Mouse (Mus musculus) intestine, embryonic 16.5 days (tissue): ENCODE measurements around the gene Arhgef33. TPM values are rescaled to one million over a fixed set of nuclear protein-coding genes. Genes with fewer than 3 reads are reported as not detected.
A peak's percentile ranks its signal among the peaks of the same experiment; 100 is the strongest.
"Not testable (repeated sequence)": the region's sequence is repeated elsewhere in the genome, so short reads cannot be mapped to it uniquely, and the experiment has no call there.

Source experiments
- ATAC-seq: fragments of 200-750 bp; cut with Nextera tagmentation; 2 replicates; pipeline ENCODE4 v1.8.0; 2017; ENCODE audit warnings: moderate TSS enrichment, moderate library complexity
- H3K27ac ChIP-seq: fragments of 300-500 bp; sonication (generic); 2 replicates; pipeline ENCODE4 v1.5.1; 2014; ENCODE audit warnings: mild to moderate bottlenecking, low read length
- H3K27me3 ChIP-seq: fragments of 300-500 bp; sonication (generic); replicated peaks from 2 replicates; pipeline ENCODE4 v1.6.1; 2014; ENCODE audit warnings: low read length, control low read depth, mixed read lengths; ENCODE audit not compliant: control insufficient read depth, insufficient read depth
- H3K36me3 ChIP-seq: fragments of 300-500 bp; sonication (generic); 2 replicates; pipeline ENCODE4 v1.6.1; 2014; ENCODE audit warnings: low read length, control low read depth; ENCODE audit not compliant: control insufficient read depth, insufficient read depth
- H3K4me1 ChIP-seq: fragments of 300-500 bp; sonication (generic); 2 replicates; pipeline ENCODE4 v1.6.1; 2014; ENCODE audit warnings: low read length, control low read depth, mixed read lengths; ENCODE audit not compliant: control insufficient read depth, insufficient read depth
- H3K4me2 ChIP-seq: fragments of 300-500 bp; sonication (generic); 2 replicates; pipeline ENCODE4 v1.6.1; 2014; ENCODE audit warnings: low read depth, low read length, control low read depth
- H3K4me3 ChIP-seq: fragments of 300-500 bp; sonication (generic); 2 replicates; pipeline ENCODE4 v1.5.1; 2014; ENCODE audit warnings: mild to moderate bottlenecking, low read length
- H3K9ac ChIP-seq: fragments of 300-500 bp; sonication (generic); 2 replicates; pipeline ENCODE4 v1.6.1; 2014; ENCODE audit warnings: low read depth, low read length
- H3K9me3 ChIP-seq: fragments of 300-500 bp; sonication (generic); 2 replicates; pipeline ENCODE4 v1.6.1; 2016; ENCODE audit warnings: low read length, control low read depth; ENCODE audit not compliant: control insufficient read depth
- whole genome bisulfite sequencing: fragments of 180-500 bp; shearing (Covaris S2); extraction: QIAGEN DNeasy Blood & Tissue Kit; methylation state at CpG from one replicate; pipeline ENCODE4 v1.1.7; 2014; 5-methylcytosine and 5-hydroxymethylcytosine counted together
- polyA plus RNA-seq: library from polyadenylated mRNA; unstranded; fragments of >200 nt; fragmentation: Nextera tagmentation; extraction: Ambion mirVana; gene quantifications from 2 replicates; pipeline ENCODE4 v1.2.1, GENCODE M21; 2015

The Arhgef33 gene
- 0.33 and 0.94 TPM in 2 replicates for polyA plus RNA-seq

GRCm38 (mm10) chr17:80307251-80307650, at the start of gene Arhgef33:
Arhgef33 (plus strand) TSS chr17:80307407.
- no peaks in the 10 kb centered on the region for H3K4me1 ChIP-seq
- no peaks in the 10 kb centered on the region for H3K9me3 ChIP-seq
- H3K9ac ChIP-seq: no peak within 1 kb of the TSS
- H3K4me3 ChIP-seq: no peak within 1 kb of the TSS
- H3K4me2 ChIP-seq: no peak within 1 kb of the TSS
- no peak for ATAC-seq
- 91% methylated on average over 1 of the region's 1 CpGs for WGBS
- no peaks in the 10 kb centered on the region for H3K36me3 ChIP-seq
- no peaks in the 10 kb centered on the region for H3K27me3 ChIP-seq
- no peak within 1 kb of the TSS for H3K27ac ChIP-seq

DNA sequence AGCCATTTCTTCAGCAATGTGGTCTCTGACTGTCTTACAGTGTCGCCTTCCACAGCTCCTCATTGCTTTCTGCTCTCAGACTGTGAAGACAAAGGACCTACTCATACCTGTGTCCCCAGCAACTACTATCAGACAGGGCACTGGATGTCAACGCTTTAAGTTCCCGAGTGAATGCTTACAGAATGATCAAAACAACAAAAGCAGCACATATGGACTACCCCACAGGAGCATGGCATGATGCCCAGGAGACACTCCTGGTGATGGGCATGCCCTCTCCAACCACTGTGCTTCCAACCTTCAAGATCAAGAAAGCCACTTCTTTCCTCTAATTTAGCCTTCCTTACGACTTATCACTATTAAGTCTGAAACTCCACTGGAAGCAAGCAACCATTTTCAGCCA, 40.1 kb upstream of the Arhgef33 start:
- peaks cover 13% of the 10 kb centered on the region; the same call in 1 of the 2 replicates for H3K36me3 ChIP-seq
- no peaks in the 10 kb centered on the region for H3K4me1 ChIP-seq
- no peak overlapping the region for H3K4me3 ChIP-seq
- 0 out of 2 replicates have a peak, but pooled peaks cover 2% of the 10 kb centered on the region for H3K9me3 ChIP-seq
- no peak for ATAC-seq
- H3K9ac ChIP-seq: no peak overlapping the region
- H3K27me3 ChIP-seq: no peaks in the 10 kb centered on the region
- WGBS: 88% methylated on average over 4 of the region's 4 CpGs
- no peak overlapping the region for H3K27ac ChIP-seq
- H3K4me2 ChIP-seq: no peak overlapping the region

- WGBS: 93% methylated on average over 3 of the region's 3 CpGs
Measured at GRCm38 (mm10) chr17:80268151-80268550, 39.1 kb upstream of the Arhgef33 start.

GRCm38 (mm10) chr17:80270622-80271021, 36.6 kb upstream of the Arhgef33 start:
- H3K9ac ChIP-seq, ATAC-seq, H3K27me3 ChIP-seq, H3K4me1 ChIP-seq, H3K9me3 ChIP-seq, H3K27ac ChIP-seq, H3K4me3 ChIP-seq, H3K4me2 ChIP-seq: not testable (repeated sequence)
- 96% methylated on average over 7 of the region's 7 CpGs for WGBS
- peaks cover 11% of the 10 kb centered on the region; the same call in 1 of the 2 replicates for H3K36me3 ChIP-seq

More at GRCm38 (mm10) chr17:80268151-80268550, 39.1 kb upstream of the Arhgef33 start:
- no peak overlapping the region for H3K4me2 ChIP-seq
- peaks cover 13% of the 10 kb centered on the region; the same call in 1 of the 2 replicates for H3K36me3 ChIP-seq
- no peak overlapping the region for H3K4me3 ChIP-seq
- H3K9ac ChIP-seq: no peak overlapping the region
- H3K4me1 ChIP-seq: no peaks in the 10 kb centered on the region
- no peak for ATAC-seq
- 0 out of 2 replicates have a peak, but pooled peaks cover 2% of the 10 kb centered on the region for H3K9me3 ChIP-seq
- no peak overlapping the region for H3K27ac ChIP-seq
- H3K27me3 ChIP-seq: no peaks in the 10 kb centered on the region

DNA sequence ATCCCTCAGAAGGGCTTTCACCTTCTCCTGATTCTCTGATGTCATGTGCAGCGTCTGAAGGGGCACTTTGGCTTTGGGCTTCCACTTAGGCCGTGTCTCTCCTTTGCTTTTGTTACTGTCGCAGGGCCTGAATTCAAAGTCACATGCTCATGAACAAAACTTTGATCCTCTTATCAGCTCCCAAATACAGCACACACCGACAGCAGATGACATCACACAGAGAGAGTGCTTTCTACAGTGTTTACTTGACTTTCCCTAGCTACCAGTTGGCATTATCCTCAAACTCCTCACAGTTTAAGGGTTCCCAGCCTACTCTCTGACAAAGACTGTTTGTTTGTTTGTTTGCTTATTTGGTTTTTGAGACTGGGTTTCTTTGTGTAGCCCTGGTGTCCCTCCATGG, 29.0 kb upstream of the Arhgef33 start:
- H3K36me3 ChIP-seq: peaks cover 11% of the 10 kb centered on the region; the same call in 1 of the 2 replicates
- H3K27me3 ChIP-seq: no peaks in the 10 kb centered on the region
- H3K9ac ChIP-seq: no peak overlapping the region
- H3K27ac ChIP-seq: no peak overlapping the region
- WGBS: 82% methylated on average over 4 of the region's 4 CpGs
- no peak overlapping the region for H3K4me2 ChIP-seq
- H3K9me3 ChIP-seq: no peaks in the 10 kb centered on the region
- ATAC-seq: no peak
- no peaks in the 10 kb centered on the region for H3K4me1 ChIP-seq
- no peak overlapping the region for H3K4me3 ChIP-seq

GRCm38 (mm10) chr17:80279340-80280070, 27.7 kb upstream of the Arhgef33 start:
- H3K4me1 ChIP-seq: no peaks in the 10 kb centered on the region
- 90% methylated on average over 8 of the region's 8 CpGs for WGBS
- peak; percentile 60; the same call in 1 of the 2 replicates for ATAC-seq
- H3K4me2 ChIP-seq: no peak overlapping the region
- H3K27ac ChIP-seq: no peak overlapping the region; the same call in 1 of the 2 replicates
- H3K9ac ChIP-seq: no peak overlapping the region
- H3K9me3 ChIP-seq: no peaks in the 10 kb centered on the region
- no peaks in the 10 kb centered on the region for H3K27me3 ChIP-seq
- H3K36me3 ChIP-seq: peaks cover 11% of the 10 kb centered on the region; the same call in 1 of the 2 replicates
- H3K4me3 ChIP-seq: no peak overlapping the region

DNA sequence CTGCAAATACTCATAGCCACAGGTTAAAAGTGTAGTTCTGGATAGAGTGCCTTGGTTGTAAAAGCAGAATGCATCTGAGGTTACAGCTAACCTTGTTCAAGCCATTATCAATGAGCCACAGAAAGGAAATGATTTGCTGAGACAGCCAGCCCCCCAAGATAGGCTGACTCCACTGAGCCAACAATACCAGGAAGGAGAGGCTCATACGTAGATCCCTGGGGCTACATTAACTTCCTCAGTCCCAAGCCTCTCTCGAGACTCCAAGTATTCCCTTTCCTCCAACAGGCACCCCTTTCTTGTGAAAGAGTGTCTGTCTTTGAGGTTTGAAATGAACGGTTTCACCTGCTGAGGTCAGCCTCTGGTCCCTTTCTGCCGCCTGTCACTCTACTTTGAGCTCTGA, 22.8 kb upstream of the Arhgef33 start:
- Histone ChIP-seq H3K4me3 (no peak overlapping the region), H3K9ac (no peak overlapping the region), H3K27ac (no peak overlapping the region), H3K4me1 (peaks cover 5% of the 10 kb centered on the region), H3K27me3 (no peaks in the 10 kb centered on the region), H3K4me2 (no peak overlapping the region), H3K36me3 (no peaks in the 10 kb centered on the region), H3K9me3 (no peaks in the 10 kb centered on the region)
- ATAC-seq: no peak
- 85% methylated on average over 4 of the region's 4 CpGs for WGBS

DNA sequence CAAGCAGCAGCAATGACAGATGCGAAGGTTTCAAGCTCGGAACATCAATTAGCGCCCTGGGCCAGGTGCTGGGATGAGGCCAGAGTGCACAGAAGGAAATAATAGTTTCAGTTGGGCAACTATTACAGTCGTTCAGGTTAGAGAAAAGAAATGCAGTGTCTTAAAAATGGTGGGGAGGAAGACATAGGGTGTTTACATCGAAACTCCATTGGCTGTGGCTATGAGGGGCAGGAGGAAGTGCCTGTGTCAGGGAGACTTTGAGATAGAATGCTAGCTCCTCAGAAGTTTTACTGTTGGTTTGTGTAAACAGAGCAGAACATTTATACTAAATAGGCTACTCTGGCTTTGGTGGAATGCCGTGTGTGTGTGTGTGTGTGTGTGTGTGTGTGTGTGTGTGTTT, 19.2 kb upstream of the Arhgef33 start:
- H3K4me3 ChIP-seq: no peak overlapping the region
- no peaks in the 10 kb centered on the region for H3K36me3 ChIP-seq
- no peak overlapping the region for H3K4me2 ChIP-seq
- ATAC-seq: no peak
- no peaks in the 10 kb centered on the region for H3K9me3 ChIP-seq
- no peak overlapping the region for H3K9ac ChIP-seq
- no peaks in the 10 kb centered on the region for H3K27me3 ChIP-seq
- 66% methylated on average over 6 of the region's 6 CpGs for WGBS
- H3K4me1 ChIP-seq: peaks cover 5% of the 10 kb centered on the region
- no peak overlapping the region for H3K27ac ChIP-seq

DNA sequence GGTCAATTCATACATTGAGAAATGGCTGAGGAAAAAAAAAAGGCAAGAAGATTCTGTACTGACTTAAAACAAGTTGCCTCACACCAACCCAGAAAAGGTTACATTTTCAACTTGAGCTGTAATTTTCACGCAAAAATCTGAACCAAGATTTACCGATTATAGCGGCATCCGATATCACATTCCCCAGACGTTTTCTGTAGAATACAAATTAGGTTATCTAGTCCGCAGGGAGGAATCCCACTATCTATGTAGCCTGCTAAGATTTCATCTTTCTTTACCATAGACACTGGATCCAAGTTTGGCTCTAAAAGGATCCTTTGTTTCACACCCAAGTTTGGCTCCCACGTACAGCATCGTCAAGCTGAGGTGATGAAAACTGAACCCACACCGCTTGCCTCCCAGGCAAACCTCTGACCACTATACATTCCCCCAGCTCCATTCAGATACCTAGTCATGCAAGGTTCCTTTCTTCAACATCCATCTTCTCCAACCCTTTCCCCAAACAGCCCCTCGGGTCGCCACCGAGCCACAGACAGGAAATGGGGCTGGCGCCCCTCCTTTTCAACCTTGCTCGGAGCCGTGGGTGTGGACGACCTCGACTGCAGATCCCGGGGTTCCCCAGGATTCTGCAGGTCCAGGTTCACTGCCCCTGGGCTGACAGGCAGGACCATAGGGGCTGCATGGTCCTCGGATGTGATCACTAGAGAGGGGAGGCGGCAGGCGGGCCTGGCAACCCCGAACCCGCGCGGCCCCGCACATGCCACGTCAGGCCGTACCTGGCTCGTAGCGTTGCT, 17.7 kb upstream of the Arhgef33 start:
- under 1% methylated on average over 29 of the region's 30 CpGs for WGBS
- H3K9ac ChIP-seq: peak overlapping the region; percentile 91
- H3K27me3 ChIP-seq: no peaks in the 10 kb centered on the region

More for the DNA sequence above, 17.7 kb upstream of the Arhgef33 start:
- Histone ChIP-seq H3K27ac (peak overlapping the region; percentile 89), H3K36me3 (no peaks in the 10 kb centered on the region), H3K4me1 (peaks cover 5% of the 10 kb centered on the region), H3K4me2 (peak overlapping the region; percentile 58), H3K4me3 (peak overlapping the region; percentile 96), H3K9me3 (no peaks in the 10 kb centered on the region)
- no peak; the same call in 1 of the 2 replicates for ATAC-seq
